Mouse (Mus musculus): ENCODE measurements around the gene Slc38a4.

The Slc38a4 gene

GRCm38 (mm10) chr15:97050436-97050835 is 5.3 kb downstream of the Slc38a4 start:
- no peak for DNase-seq

- DNase-seq, result no peak
Observed at GRCm38 (mm10) chr15:97050011-97050410, 5.7 kb downstream of the Slc38a4 start.

GRCm38 (mm10) chr15:97049281-97049841 is 6.4 kb downstream of the Slc38a4 start:
- DNase-seq, result no peak

GRCm38 (mm10) chr15:97048267-97048666 is 7.5 kb downstream of the Slc38a4 start:
- DNase-seq, result no peak

- no peak for DNase-seq
Observed at GRCm38 (mm10) chr15:97043921-97044320, 11.8 kb downstream of the Slc38a4 start.

GRCm38 (mm10) chr15:97042001-97042491 is 13.7 kb downstream of the Slc38a4 start:
- DNase-seq, result no peak

GRCm38 (mm10) chr15:97041182-97041581 is 14.6 kb downstream of the Slc38a4 start:
- no peak for DNase-seq

- no peak for DNase-seq
Observed at GRCm38 (mm10) chr15:97037710-97038109, 18.0 kb downstream of the Slc38a4 start.

- DNase-seq, result no peak
Observed at GRCm38 (mm10) chr15:97035892-97036291, 19.9 kb downstream of the Slc38a4 start.

- DNase-seq, result no peak
Observed at GRCm38 (mm10) chr15:97033485-97033991, 22.2 kb downstream of the Slc38a4 start.

GRCm38 (mm10) chr15:97031886-97032285 is 23.9 kb downstream of the Slc38a4 start:
- no peak for DNase-seq

- DNase-seq, result no peak
Observed at GRCm38 (mm10) chr15:97030984-97031492, 24.7 kb downstream of the Slc38a4 start.

- DNase-seq, result no peak
Observed at GRCm38 (mm10) chr15:97030136-97030535, 25.6 kb downstream of the Slc38a4 start.

GRCm38 (mm10) chr15:97029064-97029791 is 26.5 kb downstream of the Slc38a4 start:
- DNase-seq, result no peak

- no peak for DNase-seq
Observed at GRCm38 (mm10) chr15:97028651-97029050, 27.1 kb downstream of the Slc38a4 start.

GRCm38 (mm10) chr15:97028046-97028634 is 27.6 kb downstream of the Slc38a4 start:
- no peak for DNase-seq

GRCm38 (mm10) chr15:97026670-97027069 is 29.1 kb downstream of the Slc38a4 start:
- DNase-seq, result no peak

- no peak for DNase-seq
Observed at GRCm38 (mm10) chr15:97022764-97023163, 33.0 kb downstream of the Slc38a4 start.

- no peak for DNase-seq
Observed at GRCm38 (mm10) chr15:97022213-97022612, 33.5 kb downstream of the Slc38a4 start.

- no peak for DNase-seq
Observed at GRCm38 (mm10) chr15:97020221-97020620, 35.5 kb downstream of the Slc38a4 start.

GRCm38 (mm10) chr15:97019323-97019722 is 36.4 kb downstream of the Slc38a4 start:
- DNase-seq, result no peak

- DNase-seq, result no peak
Observed at GRCm38 (mm10) chr15:97017195-97017594, 38.6 kb downstream of the Slc38a4 start.

- no peak for DNase-seq
Observed at GRCm38 (mm10) chr15:97015036-97015596, 40.6 kb downstream of the Slc38a4 start.

Data from cerebellum, adult 8-10 months (tissue).